Mouse (Mus musculus) limb, embryonic 11.5 days (tissue): ENCODE results near the gene Eif4g3. TPM values are rescaled to one million over a fixed set of nuclear protein-coding genes. Genes with fewer than 3 reads are reported as not detected.

Experiments used
- ATAC-seq: fragments of 200-750 bp; cut with Nextera tagmentation; 2 replicates; pipeline ENCODE4 v1.8.0; 2017; ENCODE audit warnings: low read depth; ENCODE audit not compliant: insufficient number of reproducible peaks, low FRiP score, low TSS enrichment
- DNase-seq: peaks from one replicate; pipeline ENCODE4 v3.0.0-alpha.2; 2015; ENCODE audit warnings: low spot score
- H3K27ac ChIP-seq: fragments of 300-500 bp; sonication (generic); replicated peaks from 2 replicates; pipeline ENCODE4 v1.5.1; 2014; ENCODE audit warnings: low read depth, mild to moderate bottlenecking, low read length
- H3K27me3 ChIP-seq: fragments of 300-500 bp; sonication (generic); 2 replicates; pipeline ENCODE4 v1.6.1; 2014; ENCODE audit warnings: mild to moderate bottlenecking, low read length, mixed read lengths; ENCODE audit not compliant: control insufficient read depth, insufficient read depth
- H3K36me3 ChIP-seq: fragments of 300-500 bp; sonication (generic); 2 replicates; pipeline ENCODE4 v1.6.1; 2014; ENCODE audit warnings: mild to moderate bottlenecking, low read length, moderate library complexity, mixed read lengths; ENCODE audit not compliant: control insufficient read depth, insufficient read depth
- H3K4me1 ChIP-seq: fragments of 300-500 bp; sonication (generic); 2 replicates; pipeline ENCODE4 v1.6.1; 2014; ENCODE audit warnings: low read length, mixed read lengths; ENCODE audit not compliant: control insufficient read depth, insufficient read depth
- H3K4me2 ChIP-seq: fragments of 300-500 bp; sonication (generic); 2 replicates; pipeline ENCODE4 v1.6.1; 2014; ENCODE audit warnings: low read depth, mild to moderate bottlenecking, moderate library complexity; ENCODE audit not compliant: severe bottlenecking
- H3K4me3 ChIP-seq: fragments of 300-500 bp; sonication (generic); 2 replicates; pipeline ENCODE4 v1.5.1; 2014; ENCODE audit warnings: low read depth, low read length
- H3K9ac ChIP-seq: fragments of 300-500 bp; sonication (generic); 2 replicates; pipeline ENCODE4 v1.6.1; 2014; ENCODE audit warnings: mild to moderate bottlenecking, low read length
- H3K9me3 ChIP-seq: fragments of 300-500 bp; sonication (generic); 2 replicates; pipeline ENCODE4 v1.6.1; 2016; ENCODE audit warnings: low read length; ENCODE audit not compliant: control insufficient read depth
- WGBS: fragments of 180-500 bp; shearing (Covaris S2); extraction: QIAGEN DNeasy Blood & Tissue Kit; methylation state at CpG from one replicate; pipeline ENCODE4 v1.1.7; 2014; 5-methylcytosine and 5-hydroxymethylcytosine counted together
- polyA plus RNA-seq: library from polyadenylated mRNA; unstranded; fragments of >200 nt; fragmentation: Nextera tagmentation; extraction: Ambion mirVana; gene quantifications from 2 replicates; pipeline ENCODE4 v1.2.1, GENCODE M21; 2014

Eif4g3 gene
- polyA plus RNA-seq, 1 experiment from 2014 or later: 45.5 TPM

DNA sequence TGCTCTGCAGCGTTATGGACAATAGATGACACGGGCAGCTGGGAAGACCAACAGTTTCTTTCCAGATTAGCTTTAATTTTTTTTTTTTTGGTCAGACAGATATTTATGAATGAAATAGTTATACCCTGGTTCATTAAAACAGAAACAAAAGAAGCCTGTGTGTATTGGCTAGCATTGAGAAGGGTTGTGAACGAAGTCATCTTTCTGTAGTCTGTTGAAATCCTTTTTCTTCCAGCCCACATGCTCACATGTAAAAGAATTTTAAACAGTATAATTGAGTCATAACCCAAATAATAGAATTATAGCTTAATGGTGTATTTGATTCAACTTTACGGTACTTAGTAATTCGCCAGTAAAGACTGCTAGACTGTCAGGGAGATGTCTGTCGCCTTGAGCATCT lies 28.8 kb downstream of the Eif4g3 start:
- H3K4me1 ChIP-seq: 0 out of 2 replicates have a peak, but pooled peaks cover 2% of the 10 kb centered on the region
- H3K9ac ChIP-seq: no peak overlapping the region
- no peaks in the 10 kb centered on the region for H3K27me3 ChIP-seq
- WGBS: 91% methylated on average over 6 of the region's 6 CpGs
- no peak overlapping the region for H3K4me3 ChIP-seq
- H3K36me3 ChIP-seq: peaks cover 8% of the 10 kb centered on the region
- DNase-seq: no peak
- H3K9me3 ChIP-seq: no peaks in the 10 kb centered on the region
- no peak overlapping the region for H3K4me2 ChIP-seq
- no peak for ATAC-seq
- no peak overlapping the region for H3K27ac ChIP-seq

- 93% methylated on average over 2 of the region's 2 CpGs for WGBS
- Histone ChIP-seq H3K27me3 (no peaks in the 10 kb centered on the region), H3K4me1 (0 out of 2 replicates have a peak, but pooled peaks cover 2% of the 10 kb centered on the region), H3K36me3 (peaks cover 4% of the 10 kb centered on the region), H3K27ac (no peak overlapping the region), H3K4me2 (no peak overlapping the region), H3K4me3 (no peak overlapping the region), H3K9ac (no peak overlapping the region), H3K9me3 (no peaks in the 10 kb centered on the region)
- no peak for DNase-seq
- no peak for ATAC-seq
These were observed 29.9 kb downstream of the Eif4g3 start for GRCm38 (mm10) chr4:138022761-138023160.

- Histone ChIP-seq H3K27me3 (no peaks in the 10 kb centered on the region), H3K4me2 (no peak overlapping the region), H3K9me3 (no peaks in the 10 kb centered on the region), H3K36me3 (peaks cover 6% of the 10 kb centered on the region), H3K9ac (no peak overlapping the region), H3K4me3 (no peak overlapping the region), H3K4me1 (0 out of 2 replicates have a peak, but pooled peaks cover 2% of the 10 kb centered on the region), H3K27ac (no peak overlapping the region)
- DNase-seq (no peak), ATAC-seq (no peak)
- WGBS: 90% methylated on average over 9 of the region's 9 CpGs
These were observed 30.7 kb downstream of the Eif4g3 start for GRCm38 (mm10) chr4:138023403-138024100.

GRCm38 (mm10) chr4:138029168-138029567 lies 36.3 kb downstream of the Eif4g3 start:
- Histone ChIP-seq H3K4me3 (no peak overlapping the region), H3K4me2 (no peak overlapping the region), H3K27ac (no peak overlapping the region), H3K36me3 (peaks cover 13% of the 10 kb centered on the region; the same call in 1 of the 2 replicates), H3K4me1 (no peaks in the 10 kb centered on the region), H3K27me3 (no peaks in the 10 kb centered on the region), H3K9ac (no peak overlapping the region), H3K9me3 (no peaks in the 10 kb centered on the region)
- 95% methylated on average over 6 of the region's 6 CpGs for WGBS
- no peak for DNase-seq
- no peak for ATAC-seq

DNA sequence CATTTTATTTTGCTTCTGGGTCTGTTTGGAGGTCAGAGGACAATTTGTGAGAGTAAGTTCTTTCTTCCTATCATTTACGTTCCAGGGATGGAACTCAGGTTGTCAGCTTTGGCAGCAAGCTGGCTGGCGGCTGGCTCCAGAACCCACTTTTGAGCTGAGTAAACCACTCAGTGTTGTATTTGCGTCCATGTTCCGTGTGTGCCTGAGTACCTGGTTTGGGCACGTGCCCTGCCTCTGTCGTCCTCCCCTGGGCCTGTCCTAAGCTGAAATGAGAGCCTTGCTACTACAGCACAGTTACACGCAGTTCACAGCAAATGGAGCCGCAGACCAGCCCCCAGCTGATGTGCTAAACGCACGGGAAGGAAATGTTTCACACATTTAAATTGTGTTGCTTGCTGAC lies 39.0 kb downstream of the Eif4g3 start:
- 95% methylated on average over 10 of the region's 10 CpGs for WGBS
- Histone ChIP-seq H3K4me2 (no peak overlapping the region), H3K4me1 (no peaks in the 10 kb centered on the region), H3K27ac (no peak overlapping the region), H3K4me3 (no peak overlapping the region), H3K9me3 (no peaks in the 10 kb centered on the region), H3K9ac (no peak overlapping the region), H3K27me3 (no peaks in the 10 kb centered on the region), H3K36me3 (peaks cover 10% of the 10 kb centered on the region; the same call in 1 of the 2 replicates)
- no peak for ATAC-seq
- no peak for DNase-seq

GRCm38 (mm10) chr4:138033871-138034270 lies 41.0 kb downstream of the Eif4g3 start:
- no peak overlapping the region for H3K27ac ChIP-seq
- no peaks in the 10 kb centered on the region for H3K4me1 ChIP-seq
- H3K27me3 ChIP-seq: no peaks in the 10 kb centered on the region
- H3K9me3 ChIP-seq: no peaks in the 10 kb centered on the region
- H3K4me3 ChIP-seq: no peak overlapping the region
- no peak for ATAC-seq
- H3K9ac ChIP-seq: no peak overlapping the region
- peaks cover 9% of the 10 kb centered on the region; the same call in 1 of the 2 replicates for H3K36me3 ChIP-seq
- no peak overlapping the region for H3K4me2 ChIP-seq
- no peak for DNase-seq
- WGBS: 88% methylated on average over 4 of the region's 4 CpGs

GRCm38 (mm10) chr4:138035435-138036120 lies 42.8 kb downstream of the Eif4g3 start:
- WGBS: 93% methylated on average over 9 of the region's 9 CpGs
- Histone ChIP-seq H3K36me3 (peaks cover 9% of the 10 kb centered on the region; the same call in 1 of the 2 replicates), H3K4me1 (no peaks in the 10 kb centered on the region), H3K27me3 (no peaks in the 10 kb centered on the region), H3K4me2 (no peak overlapping the region), H3K9ac (no peak overlapping the region), H3K4me3 (no peak overlapping the region), H3K9me3 (no peaks in the 10 kb centered on the region), H3K27ac (no peak overlapping the region)
- ATAC-seq (no peak), DNase-seq (no peak)

DNA sequence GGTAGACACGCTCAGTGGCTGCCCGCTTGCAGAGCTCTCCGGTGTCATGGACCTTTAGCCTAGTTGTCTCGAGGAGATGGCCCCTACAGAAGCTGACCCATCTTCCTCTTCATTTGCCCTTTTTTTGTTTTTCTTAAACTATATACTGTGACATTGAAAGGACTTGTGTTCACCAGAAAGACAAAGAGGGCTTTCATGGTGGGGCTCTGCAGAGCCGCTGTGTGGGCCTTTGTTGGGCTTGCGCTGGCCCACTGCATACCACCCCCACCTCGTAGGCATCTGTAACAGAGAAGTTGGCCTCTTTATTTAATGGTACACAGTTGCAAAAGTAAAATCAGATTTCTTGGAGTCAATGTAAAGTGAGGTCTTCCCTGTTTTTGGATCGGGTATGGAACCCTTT lies 44.3 kb downstream of the Eif4g3 start:
- Histone ChIP-seq H3K36me3 (peaks cover 5% of the 10 kb centered on the region; the same call in 1 of the 2 replicates), H3K27ac (0 out of 2 replicates have a peak overlapping the region, but pooled peaks have one; percentile 0), H3K27me3 (no peaks in the 10 kb centered on the region), H3K9ac (no peak overlapping the region), H3K4me1 (no peaks in the 10 kb centered on the region), H3K4me2 (no peak overlapping the region), H3K9me3 (no peaks in the 10 kb centered on the region), H3K4me3 (no peak overlapping the region)
- DNase-seq: no peak
- WGBS: 88% methylated on average over 8 of the region's 8 CpGs
- no peak for ATAC-seq
